Mouse (Mus musculus): ENCODE results near the gene Krtap11-1. TPM values are rescaled to one million over a fixed set of nuclear protein-coding genes. Genes with fewer than 3 reads are reported as not detected.

Gene Krtap11-1
- total and polyA plus RNA-seq, 3 experiments: not detected

DNA sequence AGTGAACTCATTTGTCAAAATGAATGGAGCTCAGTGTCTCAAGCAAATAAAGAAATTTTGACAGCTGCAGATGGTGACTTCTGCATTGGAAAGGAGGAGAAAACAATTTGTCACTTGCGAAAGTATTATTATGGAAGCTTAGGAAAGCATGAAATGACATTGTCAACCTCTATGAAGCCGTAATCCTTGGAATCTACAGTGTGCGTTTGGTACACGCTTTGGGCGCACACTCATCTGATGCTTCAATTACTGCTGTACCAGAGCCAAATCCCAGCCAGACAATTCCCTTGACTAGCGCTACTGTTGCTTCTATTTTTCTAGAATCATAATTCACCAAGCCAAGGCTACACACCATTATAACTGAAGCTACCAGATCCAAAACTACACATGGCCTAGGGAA is 33.6 kb downstream of the Krtap11-1 start:
- H3K36me3 ChIP-seq (ENCODE audit: control insufficient read depth in 1 of 2, insufficient read depth in 2 of 2, low read length in 2 of 2): no peaks in the 10 kb centered on the region
- no peaks in the 10 kb centered on the region for H3K9me3 ChIP-seq (replicated peaks; ENCODE audit: insufficient read depth, low read length)
- DNase-seq (ENCODE audit: low read depth, low spot score): no peak

GRCm38 (mm10) chr16:89530547-89530946 is 40.4 kb downstream of the Krtap11-1 start:
- H3K79me2 ChIP-seq (ENCODE audit: control insufficient read depth, insufficient read depth, low read length, poor library complexity): no peaks in the 10 kb centered on the region
- no peak overlapping the region for H3K9ac ChIP-seq (ENCODE audit: control insufficient read depth, low read depth, low read length, poor library complexity, severe bottlenecking)
- no peak overlapping the region for H3K27ac ChIP-seq (ENCODE audit: control insufficient read depth, low read depth, low read length)
- DNase-seq (ENCODE audit: low read depth, low spot score): no peak
- no peak overlapping the region for H3K4me3 ChIP-seq (ENCODE audit: control insufficient read depth in 1 of 2, insufficient read depth in 1 of 2, low read depth in 2 of 2, low read length in 2 of 2)
- TF ChIP-seq USF2 (IDR thresholded peaks at IDR 0.05; ENCODE audit: borderline replicate concordance in 1 of 2, insufficient read depth in 1 of 2, low read depth in 1 of 2, low read length in 2 of 2): no peak
- no peak for TF ChIP-seq MAFK (IDR thresholded peaks at IDR 0.05; ENCODE audit: borderline replicate concordance, low read depth, low read length)
- TF ChIP-seq ZC3H11A (IDR thresholded peaks at IDR 0.05; ENCODE audit: low read depth, low read length): no peak
- no peak for TF ChIP-seq ZNF384 (IDR thresholded peaks at IDR 0.05; ENCODE audit: low read depth, low read length)
- TF ChIP-seq ZMIZ1 (IDR thresholded peaks at IDR 0.05; ENCODE audit: low read depth, low read length): no peak
- TF ChIP-seq E2F4 (IDR thresholded peaks at IDR 0.05; ENCODE audit: borderline replicate concordance, low read depth, low read length): no peak
- no peak for TF ChIP-seq GABPA (IDR thresholded peaks at IDR 0.05; ENCODE audit: low read depth, low read length)
- TF ChIP-seq POLR2AphosphoS2 (IDR thresholded peaks at IDR 0.05; ENCODE audit: low read length): no peak
- no peak for TF ChIP-seq MAZ (IDR thresholded peaks at IDR 0.05; ENCODE audit: low read depth, low read length)
- no peak for TF ChIP-seq USF1 (IDR thresholded peaks at IDR 0.05; ENCODE audit: low read depth, low read length)
- no peak for TF ChIP-seq ETS1 (IDR thresholded peaks at IDR 0.05; ENCODE audit: low read depth, low read length)
- TF ChIP-seq CHD1 (IDR thresholded peaks at IDR 0.05; ENCODE audit: low read depth, low read length): no peak
- no peaks in the 10 kb centered on the region for H3K36me3 ChIP-seq (ENCODE audit: control insufficient read depth in 1 of 2, insufficient read depth in 2 of 2, low read length in 2 of 2)
- H3K9me3 ChIP-seq (replicated peaks; ENCODE audit: insufficient read depth, low read length): no peaks in the 10 kb centered on the region
- H3K4me1 ChIP-seq (ENCODE audit: control insufficient read depth in 1 of 2, insufficient read depth in 2 of 2, low read length in 2 of 2): no peaks in the 10 kb centered on the region
- no peaks in the 10 kb centered on the region for H3K27me3 ChIP-seq (ENCODE audit: control insufficient read depth in 1 of 2, insufficient read depth in 2 of 2, low read length in 2 of 2)

More for the DNA sequence above, 33.6 kb downstream of the Krtap11-1 start:
- Histone ChIP-seq H3K27ac (ENCODE audit: control insufficient read depth, low read depth, low read length) (no peak overlapping the region), H3K27me3 (ENCODE audit: control insufficient read depth in 1 of 2, insufficient read depth in 2 of 2, low read length in 2 of 2) (no peaks in the 10 kb centered on the region), H3K79me2 (ENCODE audit: control insufficient read depth, insufficient read depth, low read length, poor library complexity) (no peaks in the 10 kb centered on the region), H3K4me1 (ENCODE audit: control insufficient read depth in 1 of 2, insufficient read depth in 2 of 2, low read length in 2 of 2) (no peaks in the 10 kb centered on the region), H3K4me3 (ENCODE audit: control insufficient read depth in 1 of 2, insufficient read depth in 1 of 2, low read depth in 2 of 2, low read length in 2 of 2) (no peak overlapping the region), H3K9ac (ENCODE audit: control insufficient read depth, low read depth, low read length, poor library complexity, severe bottlenecking) (no peak overlapping the region)
- TF ChIP-seq ZMIZ1 (IDR thresholded peaks at IDR 0.05; ENCODE audit: low read depth, low read length) (no peak), JUND (IDR thresholded peaks at IDR 0.05; ENCODE audit: low read depth, low read length) (no peak), RCOR1 (IDR thresholded peaks at IDR 0.05; ENCODE audit: low read depth, low read length) (no peak), POLR2AphosphoS5 (IDR thresholded peaks at IDR 0.05; ENCODE audit: borderline replicate concordance, low read depth, low read length) (no peak), SIN3A (IDR thresholded peaks at IDR 0.05; ENCODE audit: low read length) (no peak), KAT2A (conservative IDR thresholded peaks at IDR 0.05; ENCODE audit: low read depth, low read length) (no peak), POLR2AphosphoS2 (IDR thresholded peaks at IDR 0.05; ENCODE audit: low read length) (no peak), GABPA (IDR thresholded peaks at IDR 0.05; ENCODE audit: low read depth, low read length) (no peak), HCFC1 (IDR thresholded peaks at IDR 0.05; ENCODE audit: low read depth, low read length) (no peak), USF1 (IDR thresholded peaks at IDR 0.05; ENCODE audit: low read depth, low read length) (no peak)

All from MEL (cell line).